ENCODE assay signal across 8 mouse cellular contexts in the genomic region with DNA sequence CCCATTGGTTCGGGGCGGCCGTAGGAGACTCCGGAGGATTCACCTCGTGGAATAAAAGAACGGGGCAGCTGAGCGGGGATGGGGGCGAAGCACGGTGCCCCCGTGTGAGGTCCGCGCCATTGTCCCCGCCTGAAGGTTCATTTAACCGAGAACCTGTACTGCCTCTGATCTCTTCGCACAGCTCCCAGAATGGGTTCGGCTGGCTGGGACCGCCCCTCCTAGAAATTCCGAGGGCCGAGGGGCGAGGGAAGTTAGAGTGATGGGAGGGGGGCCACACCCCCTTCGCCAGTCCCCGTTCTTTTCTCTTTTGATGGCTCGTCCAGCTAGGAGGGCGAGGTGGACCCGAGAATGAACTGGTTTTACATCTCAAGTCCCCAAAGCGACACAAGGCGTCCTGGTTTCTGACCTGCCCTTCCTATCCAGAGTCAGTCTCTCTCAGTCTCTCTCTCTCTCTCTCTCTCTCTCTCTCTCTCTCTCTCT. TPM values are rescaled to one million over a fixed set of nuclear protein-coding genes. Genes with fewer than 3 reads are reported as not detected.
A peak's percentile ranks its signal among the peaks of the same experiment; 100 is the strongest.
DNase-seq lines count a peak whose midpoint lies in the region; ATAC-seq and TF ChIP-seq lines count a peak whose summit lies in the region.

No protein-coding gene starts in this region.

- peak overlapping the region; percentile 50 for H3K4me3 ChIP-seq in heart, embryonic 12.5 days
- H3K4me3 ChIP-seq in hindbrain, embryonic 13.5 days = peak overlapping the region; percentile 31
- no peak overlapping the region for H3K4me3 ChIP-seq in cerebellum, adult 2 months (replicated peaks; ENCODE audit: insufficient read depth, low read depth, low read length)

- no peak for TF ChIP-seq CTCF in cerebellum, adult 2 months (IDR thresholded peaks at IDR 0.05; ENCODE audit: borderline replicate concordance, insufficient read depth, low read depth, low read length)

- H3K36me3 ChIP-seq in heart, embryonic 12.5 days = no peaks in the 10 kb centered on the region
- H3K36me3 ChIP-seq in hindbrain, embryonic 13.5 days = no peaks in the 10 kb centered on the region

- no peak for DNase-seq in heart, postnatal 36 days
- DNase-seq in embryo, embryonic 10 days (ENCODE audit: low spot score) = peak; percentile 83
- peak; percentile 83 for DNase-seq in neural tube, embryonic 10.5 days (ENCODE audit: extremely low spot score, low spot score)
- DNase-seq in ovary, postnatal 36 days (ENCODE audit: low spot score) = no peak
- DNase-seq in cerebellum, adult 2 months = no peak

- H3K9ac ChIP-seq in heart, embryonic 12.5 days = no peak overlapping the region; the same call in 1 of the 2 replicates
- H3K9ac ChIP-seq in hindbrain, embryonic 13.5 days = no peak overlapping the region

- no peak for TF ChIP-seq POLR2A in cerebellum, adult 2 months (IDR thresholded peaks at IDR 0.05; ENCODE audit: borderline replicate concordance, insufficient read depth, low read length)

- peaks cover 83% of the 10 kb centered on the region for H3K27me3 ChIP-seq in heart, embryonic 12.5 days (replicated peaks)
- peaks cover 95% of the 10 kb centered on the region for H3K27me3 ChIP-seq in hindbrain, embryonic 13.5 days
- H3K27me3 ChIP-seq in cerebellum, adult 2 months (ENCODE audit: control insufficient read depth, insufficient read depth, low read length) = peaks cover 9% of the 10 kb centered on the region; the same call in 1 of the 2 replicates

- H3K4me2 ChIP-seq in heart, embryonic 12.5 days = peak overlapping the region; percentile 80
- peak overlapping the region; percentile 55 for H3K4me2 ChIP-seq in hindbrain, embryonic 13.5 days

- no peak overlapping the region for H3K27ac ChIP-seq in heart, embryonic 12.5 days (ENCODE audit: poor library complexity, severe bottlenecking)
- no peak overlapping the region for H3K27ac ChIP-seq in hindbrain, embryonic 13.5 days
- H3K27ac ChIP-seq in cerebellum, adult 2 months (ENCODE audit: insufficient read depth, low read length) = no peak overlapping the region

- intact Hi-C loops in heart, postnatal 36 days (cut with DNase I) = loop anchor here (5.0 kb wide), 1 partner anchor 147 kb away; no protein-coding TSS in a partner anchor

- H3K9me3 ChIP-seq in heart, embryonic 12.5 days (replicated peaks) = no peaks in the 10 kb centered on the region
- no peaks in the 10 kb centered on the region for H3K9me3 ChIP-seq in hindbrain, embryonic 13.5 days

- H3K4me1 ChIP-seq in heart, embryonic 12.5 days (replicated peaks) = peaks cover 29% of the 10 kb centered on the region
- H3K4me1 ChIP-seq in hindbrain, embryonic 13.5 days (replicated peaks) = peaks cover 21% of the 10 kb centered on the region
- no peaks in the 10 kb centered on the region; the same call in 1 of the 2 replicates for H3K4me1 ChIP-seq in cerebellum, adult 2 months (ENCODE audit: control insufficient read depth, insufficient read depth, low read length)

- 1% methylated on average over 27 of the region's 27 CpGs for WGBS in heart, embryonic 12.5 days
- 1% methylated on average over 27 of the region's 27 CpGs for WGBS in hindbrain, embryonic 13.5 days
- 3% methylated on average over 27 of the region's 27 CpGs for WGBS in cerebellum, adult 2 months

- no peak; the same call in 1 of the 2 replicates for ATAC-seq in heart, embryonic 12.5 days (ENCODE audit: insufficient number of reproducible peaks, low FRiP score)
- ATAC-seq in hindbrain, embryonic 13.5 days (ENCODE audit: low FRiP score) = peak; percentile 25; the same call in 1 of the 2 replicates
- ATAC-seq in frontal cortex, adult (ENCODE audit: low TSS enrichment) = no peak

RNA-seq across cellular contexts. Expression of a gene that starts 12.4 kb away (rescaled TPM):
- polyA plus RNA-seq in heart, embryonic 12.5 days (2016; fragmentation: Nextera tagmentation; extraction: Ambion mirVana) = 0.82 TPM in 1 of 2 replicates, not detected in the other
- not detected for total RNA-seq in heart, postnatal 36 days (2021)
- 0.99 and 1.1 TPM in 2 replicates for polyA plus RNA-seq in hindbrain, embryonic 13.5 days (2015; fragmentation: Nextera tagmentation; extraction: Ambion mirVana)
- 0.34 and 1.1 TPM in 2 replicates for polyA plus RNA-seq in cerebellum, adult 2 months (2012; rRNA removed)

Comparison
In these comparisons a context has a peak if more than half of its experiments do, and no peak if none do; other contexts are left out.
1. DNase-seq: peak in embryo, embryonic 10 days (single experiment) and neural tube, embryonic 10.5 days (single experiment); none in heart, postnatal 36 days (0 of 2), ovary, postnatal 36 days (single experiment) and cerebellum, adult 2 months (0 of 2).